Mouse (Mus musculus) CH12.LX (cell line): ENCODE results near the gene Ipo8.

Experiments used
- BHLHE40 ChIP-seq: IDR thresholded peaks from 2 replicates; pipeline ENCODE4 v1.6.1; 2011; ENCODE audit warnings: mild to moderate bottlenecking, low read depth, low read length, improper control_type of control experiment
- CTCF ChIP-seq, 2 experiments: IDR thresholded peaks in 1 of 2; conservative IDR thresholded peaks in 1 of 2; 2 replicates each; pipeline ENCODE4 v1.5.1; 2011 to 2012; ENCODE audit warnings: low read depth in 2 of 2, low read length in 2 of 2, improper control_type of control experiment in 1 of 2, inconsistent platforms in 1 of 2, mild to moderate bottlenecking in 1 of 2, moderate library complexity in 1 of 2
- NELFE ChIP-seq: IDR thresholded peaks from 2 replicates; pipeline ENCODE4 v1.6.1; 2011; ENCODE audit warnings: low read depth, low read length, improper control_type of control experiment
- RCOR1 ChIP-seq: conservative IDR thresholded peaks from 2 replicates; pipeline ENCODE4 v1.6.1; 2012; ENCODE audit warnings: low read depth, mild to moderate bottlenecking, inconsistent platforms, low read length, improper control_type of control experiment

DNA sequence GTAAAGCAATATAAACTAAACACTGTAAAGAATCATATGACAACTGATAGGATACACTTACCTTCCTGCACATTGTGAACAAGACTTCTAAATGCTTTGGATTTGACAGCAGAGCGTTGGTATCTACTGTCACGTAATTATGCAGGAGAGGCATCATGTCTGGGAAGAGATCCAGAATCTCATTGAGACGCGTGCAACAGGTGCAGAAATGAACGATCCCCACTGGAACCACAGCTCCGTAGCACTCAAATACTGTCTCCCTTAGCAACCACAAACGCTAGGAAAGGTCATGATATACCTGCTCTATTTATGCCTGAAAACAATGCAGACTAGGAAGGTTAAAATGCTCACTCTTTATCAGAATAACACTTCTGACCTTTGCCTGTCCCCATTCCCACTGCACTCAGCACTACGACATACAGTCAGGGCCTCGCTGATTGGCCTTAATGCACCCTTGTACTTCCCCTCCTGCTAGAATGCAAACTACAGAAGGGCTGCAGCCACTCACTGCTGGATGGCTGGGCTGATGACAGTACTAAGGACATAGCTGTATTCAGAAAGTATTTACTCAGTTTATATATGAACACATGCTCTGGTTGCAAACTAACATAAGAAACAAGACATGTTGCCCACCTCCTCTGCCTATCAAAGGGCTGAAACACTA lies 42.1 kb downstream of the Ipo8 start:
- TF ChIP-seq NELFE (no peak), RCOR1 (no peak), CTCF (conservative IDR thresholded peaks at IDR 0.05 in 1 of 2, IDR thresholded peaks at IDR 0.05 in 1 of 2; ENCODE audit: low read depth in 2 of 2, low read length in 2 of 2) (no peak), BHLHE40 (no peak)
